Mouse (Mus musculus): ENCODE data around the gene Nav3. TPM values are rescaled to one million over a fixed set of nuclear protein-coding genes. Genes with fewer than 3 reads are reported as not detected.
A peak's percentile ranks its signal among the peaks of the same experiment; 100 is the strongest.

The Nav3 gene
- polyA plus RNA-seq, 1 experiment = 34.8 TPM

DNA sequence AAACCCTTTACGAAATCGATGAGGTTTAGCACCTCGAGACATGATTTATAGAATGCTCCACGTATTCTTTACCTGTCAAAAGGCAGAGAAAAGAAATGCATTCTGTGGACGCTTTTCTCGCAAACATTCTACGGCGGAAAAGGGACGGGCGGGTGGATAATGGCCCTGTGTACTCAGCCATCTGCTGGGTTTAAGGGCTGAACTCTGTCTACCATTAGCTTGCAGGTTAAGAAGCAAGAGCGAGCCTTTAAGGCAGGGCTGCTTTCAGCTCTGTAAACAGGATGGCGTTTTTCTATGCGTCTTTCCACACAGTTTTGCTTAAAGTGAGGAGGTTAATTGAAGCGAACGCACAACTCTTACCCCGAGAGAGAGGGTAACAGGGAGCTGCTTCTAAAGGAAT is 818.3 kb downstream of the Nav3 start:
- peak; percentile 51 for DNase-seq (ENCODE audit: low read depth)
- TF ChIP-seq POLR2A (IDR thresholded peaks at IDR 0.05; ENCODE audit: borderline replicate concordance, extremely low read depth, insufficient read depth, insufficient read length, poor library complexity, severe bottlenecking) = no peak
- no peak for TF ChIP-seq CTCF (IDR thresholded peaks at IDR 0.05; ENCODE audit: borderline replicate concordance, extremely low read depth, insufficient read depth, insufficient read length)
